In the genomic region with DNA sequence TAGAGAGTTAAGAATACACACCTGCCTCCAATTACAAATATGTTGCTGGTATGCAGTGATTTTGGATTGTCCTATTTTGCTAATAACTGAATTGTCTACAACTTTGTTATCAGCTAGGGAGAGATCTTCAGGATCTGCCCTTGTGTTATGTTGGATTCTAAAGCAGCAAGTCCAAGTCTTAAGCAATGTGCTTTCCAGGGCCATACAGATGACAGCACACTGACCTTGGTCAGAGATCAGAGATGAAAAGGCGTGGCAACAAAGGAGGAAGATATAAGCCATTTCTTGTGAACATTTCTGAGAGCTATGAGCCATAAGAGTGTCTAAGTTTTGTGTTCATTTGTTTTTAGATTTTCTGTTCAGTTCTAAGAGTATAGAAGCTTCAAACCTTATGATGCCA, we compare ENCODE assay signal across 14 mouse cellular contexts. TPM values are rescaled to one million over a fixed set of nuclear protein-coding genes. Genes with fewer than 3 reads are reported as not detected.
"Had no signal": no experiment of that assay in that cellular context is flagged by ENCODE, and none has a peak within 500 bp of the region (broad histone marks: within the 10 kb centered on the region; RNA-seq: fewer than 3 reads in every experiment).

No protein-coding gene starts in this region.

- DNase-seq: gastrocnemius, adult 2 months; gastrocnemius, postnatal 10 days; gastrocnemius, postnatal 25 days; heart, adult 18-20 months; heart, postnatal 10 days; heart, postnatal 4 days; kidney, adult 18-20 months; kidney, adult 8-10 months; kidney, postnatal 10 days; kidney, postnatal 25 days; kidney, postnatal 4 days; liver; liver, embryonic 13.5 days had no signal

RNA-seq across cellular contexts. Expression of gene Pdgfd, which starts 4.9 kb away (rescaled TPM):
- total RNA-seq: granulocyte monocyte progenitor cell, adult 5-6 weeks had no signal
